Mouse (Mus musculus): ENCODE data around the gene Ppip5k2.

Gene Ppip5k2

GRCm38 (mm10) chr1:97661406-97662241, 108.6 kb downstream of the Ppip5k2 start, which contains the start of gene D1Ertd622e:
D1Ertd622e (minus strand) TSS chr1:97662074.
- DNase-seq (ENCODE audit: low read depth, low spot score): peak; percentile 84

- peak; percentile 71 for DNase-seq (ENCODE audit: low read depth, low spot score)
Observed at GRCm38 (mm10) chr1:97660687-97661405, 109.4 kb downstream of the Ppip5k2 start.

- peak; percentile 29 for DNase-seq (ENCODE audit: low read depth, low spot score)
Observed at GRCm38 (mm10) chr1:97659405-97659804, 110.8 kb downstream of the Ppip5k2 start.

GRCm38 (mm10) chr1:97657786-97658185, 112.4 kb downstream of the Ppip5k2 start:
- DNase-seq (ENCODE audit: low read depth, low spot score): no peak

GRCm38 (mm10) chr1:97657201-97657600, 113.0 kb downstream of the Ppip5k2 start:
- DNase-seq (ENCODE audit: low read depth, low spot score): no peak

Data from CD4-positive, CD25-positive, alpha-beta regulatory T cell, adult 2 months (primary cell).